Mouse (Mus musculus) neural tube, embryonic 15.5 days (tissue): Measurements from ENCODE around the gene Irf2bp1. TPM values are rescaled to one million over a fixed set of nuclear protein-coding genes. Genes with fewer than 3 reads are reported as not detected.

Experiments used
- ATAC-seq: fragments of 200-750 bp; cut with Nextera tagmentation; 2 replicates; pipeline ENCODE4 v1.8.0; 2017; ENCODE audit warnings: mild to moderate bottlenecking, moderate TSS enrichment, moderate library complexity; ENCODE audit not compliant: low FRiP score
- H3K27ac ChIP-seq: fragments of 300-500 bp; sonication (generic); replicated peaks from 2 replicates; pipeline ENCODE4 v1.5.1; 2015; ENCODE audit warnings: mild to moderate bottlenecking, inconsistent platforms
- H3K27me3 ChIP-seq: fragments of 300-500 bp; sonication (generic); replicated peaks from 2 replicates; pipeline ENCODE4 v1.6.1; 2015; ENCODE audit warnings: inconsistent platforms
- H3K36me3 ChIP-seq: fragments of 300-500 bp; sonication (generic); 2 replicates; pipeline ENCODE4 v1.6.1; 2015; ENCODE audit warnings: inconsistent platforms
- H3K4me1 ChIP-seq: fragments of 300-500 bp; sonication (generic); 2 replicates; pipeline ENCODE4 v1.6.1; 2015; ENCODE audit warnings: inconsistent platforms
- H3K4me2 ChIP-seq: fragments of 300-500 bp; sonication (generic); 2 replicates; pipeline ENCODE4 v1.6.1; 2015; ENCODE audit warnings: inconsistent platforms, mild to moderate bottlenecking, moderate library complexity
- H3K4me3 ChIP-seq: fragments of 300-500 bp; sonication (generic); replicated peaks from 2 replicates; pipeline ENCODE4 v1.5.1; 2015; ENCODE audit warnings: mild to moderate bottlenecking, inconsistent platforms
- H3K9ac ChIP-seq: fragments of 300-500 bp; sonication (generic); replicated peaks from 2 replicates; pipeline ENCODE4 v1.6.1; 2015; ENCODE audit warnings: mild to moderate bottlenecking, inconsistent platforms
- H3K9me3 ChIP-seq: fragments of 300-500 bp; sonication (generic); replicated peaks from 2 replicates; pipeline ENCODE4 v1.6.1; 2016; ENCODE audit warnings: inconsistent platforms
- WGBS: fragments of 180-500 bp; shearing (Covaris S2); methylation state at CpG from one replicate; pipeline ENCODE4 v1.1.7; 2015; ENCODE audit warnings: mixed read lengths; 5-methylcytosine and 5-hydroxymethylcytosine counted together
- polyA plus RNA-seq: library from polyadenylated mRNA; unstranded; fragments of >200 nt; fragmentation: Nextera tagmentation; extraction: Ambion mirVana; gene quantifications from 2 replicates; pipeline ENCODE4 v1.2.1, GENCODE M21; 2015

The Irf2bp1 gene
- polyA plus RNA-seq, 1 experiment from 2014 or later = 28.4 TPM

- no peak overlapping the region for H3K4me3 ChIP-seq
- no peaks in the 10 kb centered on the region for H3K9me3 ChIP-seq
- no peak overlapping the region for H3K9ac ChIP-seq
- no peak overlapping the region for H3K27ac ChIP-seq
- ATAC-seq = no peak
- no peaks in the 10 kb centered on the region for H3K36me3 ChIP-seq
- H3K4me1 ChIP-seq = peaks cover 8% of the 10 kb centered on the region
- 84% methylated on average over 2 of the region's 2 CpGs for WGBS
- no peak overlapping the region for H3K4me2 ChIP-seq
- no peaks in the 10 kb centered on the region for H3K27me3 ChIP-seq
These were observed 17.3 kb upstream of the Irf2bp1 start for GRCm38 (mm10) chr7:18986503-18986902.

DNA sequence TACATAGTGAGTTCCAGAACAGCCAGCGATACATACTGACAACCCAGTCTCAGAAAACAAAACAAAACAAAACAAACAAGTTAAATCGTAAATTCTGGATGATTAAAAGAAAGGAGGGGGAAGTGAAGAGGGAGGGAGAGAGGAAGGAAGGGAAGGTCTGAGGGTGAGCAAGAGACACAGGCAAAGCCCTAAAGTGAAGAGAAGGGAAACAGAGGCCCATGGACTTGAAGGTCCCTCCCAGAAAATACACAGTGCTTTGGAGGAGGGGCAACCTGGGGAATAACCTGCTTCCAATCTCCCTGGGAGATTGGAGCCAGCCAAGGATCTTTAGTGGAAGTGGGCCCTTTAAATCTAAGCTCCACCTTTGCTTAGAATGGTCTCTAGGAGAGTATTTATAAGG, 16.7 kb upstream of the Irf2bp1 start, which contains the start of gene Nanos2:
Nanos2 (plus strand) TSS at position 301 of the 400 bp plus-strand sequence.
- WGBS = 54% methylated on average over 2 of the region's 2 CpGs
- no peaks in the 10 kb centered on the region for H3K36me3 ChIP-seq
- H3K9ac ChIP-seq = no peak within 1 kb of the TSS
- H3K4me2 ChIP-seq = no peak within 1 kb of the TSS
- no peaks in the 10 kb centered on the region for H3K9me3 ChIP-seq
- no peaks in the 10 kb centered on the region for H3K27me3 ChIP-seq
- no peak within 1 kb of the TSS for H3K27ac ChIP-seq
- no peak within 1 kb of the TSS for H3K4me3 ChIP-seq
- peaks cover 14% of the 10 kb centered on the region for H3K4me1 ChIP-seq
- ATAC-seq = no peak

- Histone ChIP-seq H3K9me3 (no peaks in the 10 kb centered on the region), H3K4me3 (no peak overlapping the region), H3K9ac (no peak overlapping the region), H3K27me3 (no peaks in the 10 kb centered on the region), H3K4me1 (peaks cover 21% of the 10 kb centered on the region), H3K36me3 (no peaks in the 10 kb centered on the region), H3K27ac (no peak overlapping the region), H3K4me2 (no peak overlapping the region)
- no peak for ATAC-seq
- 77% methylated on average over 13 of the region's 13 CpGs for WGBS
These were observed 16.1 kb upstream of the Irf2bp1 start for GRCm38 (mm10) chr7:18987747-18988146.

- WGBS = 80% methylated on average over 6 of the region's 6 CpGs
- Histone ChIP-seq H3K9ac (no peak overlapping the region), H3K36me3 (no peaks in the 10 kb centered on the region), H3K9me3 (no peaks in the 10 kb centered on the region), H3K4me3 (no peak overlapping the region), H3K27me3 (peaks cover 6% of the 10 kb centered on the region; the same call in 1 of the 2 replicates), H3K4me2 (no peak overlapping the region), H3K4me1 (peaks cover 31% of the 10 kb centered on the region), H3K27ac (no peak overlapping the region)
- no peak for ATAC-seq
These were observed 15.1 kb upstream of the Irf2bp1 start for GRCm38 (mm10) chr7:18988780-18989179.

DNA sequence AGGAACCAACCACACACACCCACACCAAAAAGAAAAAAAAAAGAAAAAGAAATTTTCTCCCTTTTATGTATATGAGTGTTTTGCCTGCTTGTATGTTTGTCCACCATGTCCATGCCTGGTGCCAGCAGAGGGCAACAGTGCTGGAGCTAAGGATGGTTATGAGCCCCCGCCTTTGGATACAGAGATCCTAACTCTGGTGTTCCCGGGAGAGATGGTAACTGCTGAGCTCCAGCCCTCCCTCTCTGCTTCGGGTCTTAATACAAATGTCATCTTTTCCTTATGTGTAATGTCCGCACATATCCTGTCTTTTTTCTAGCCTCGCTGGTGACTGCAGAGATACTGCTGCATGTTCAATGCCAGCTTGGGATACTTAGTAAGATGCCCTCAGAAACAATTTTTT, 13.8 kb upstream of the Irf2bp1 start:
- peak overlapping the region; percentile 53 for H3K9ac ChIP-seq
- H3K4me3 ChIP-seq = peak overlapping the region; percentile 60
- peaks cover 6% of the 10 kb centered on the region; the same call in 1 of the 2 replicates for H3K27me3 ChIP-seq
- peak overlapping the region; percentile 97 for H3K27ac ChIP-seq
- peak overlapping the region; percentile 84 for H3K4me2 ChIP-seq
- peak; percentile 33; the same call in 1 of the 2 replicates for ATAC-seq
- H3K36me3 ChIP-seq = no peaks in the 10 kb centered on the region; the same call in 1 of the 2 replicates
- H3K4me1 ChIP-seq = peaks cover 43% of the 10 kb centered on the region
- WGBS = 5% methylated on average over 5 of the region's 5 CpGs
- no peaks in the 10 kb centered on the region for H3K9me3 ChIP-seq

DNA sequence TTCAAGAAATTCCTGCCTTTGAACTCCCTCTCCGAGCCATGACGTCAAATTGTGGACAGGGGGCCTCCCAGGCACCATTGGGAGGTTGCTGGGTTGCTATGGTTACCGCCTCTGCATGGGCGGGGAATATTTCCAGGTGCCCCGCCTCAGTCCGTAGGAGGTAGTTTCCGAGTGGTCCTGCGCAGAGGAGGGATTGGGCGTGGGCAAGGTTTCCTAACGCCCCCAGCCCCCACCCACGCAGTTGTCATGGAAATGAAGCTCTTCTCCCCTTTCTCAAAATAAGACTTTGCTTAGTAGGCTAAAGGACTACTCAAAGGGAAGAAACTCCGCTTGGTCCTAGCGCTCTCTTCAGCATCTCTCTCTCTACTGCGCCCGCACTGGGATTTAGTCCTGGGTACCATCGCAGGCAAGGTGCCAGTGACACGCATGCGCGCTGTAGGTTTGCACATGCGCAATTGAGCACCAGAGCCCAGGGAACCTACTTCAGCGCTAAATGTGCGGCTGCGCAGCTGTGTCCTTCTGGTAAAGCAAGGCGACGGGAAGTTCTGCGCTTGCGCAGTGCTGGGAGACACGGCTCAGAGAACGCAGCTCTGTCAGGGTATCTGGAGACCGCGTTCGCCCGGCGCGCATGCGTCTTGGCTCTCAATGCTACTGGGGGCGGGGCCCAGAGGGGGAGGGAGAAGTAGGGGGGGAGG, 13.1 kb upstream of the Irf2bp1 start, which contains the start of gene Mypop:
Mypop (plus strand) TSS at position 645 of the 695 bp plus-strand sequence.
- 0% methylated on average over 36 of the region's 37 CpGs for WGBS
- Histone ChIP-seq H3K4me2 (peak within 1 kb of the TSS; percentile 84), H3K9me3 (no peaks in the 10 kb centered on the region), H3K27ac (peak within 1 kb of the TSS; percentile 97), H3K27me3 (peaks cover 6% of the 10 kb centered on the region; the same call in 1 of the 2 replicates), H3K9ac (peak within 1 kb of the TSS; percentile 70), H3K4me1 (peaks cover 49% of the 10 kb centered on the region), H3K4me3 (peak within 1 kb of the TSS; percentile 60), H3K36me3 (peaks cover 2% of the 10 kb centered on the region; the same call in 1 of the 2 replicates)
- ATAC-seq = peak; percentile 93

DNA sequence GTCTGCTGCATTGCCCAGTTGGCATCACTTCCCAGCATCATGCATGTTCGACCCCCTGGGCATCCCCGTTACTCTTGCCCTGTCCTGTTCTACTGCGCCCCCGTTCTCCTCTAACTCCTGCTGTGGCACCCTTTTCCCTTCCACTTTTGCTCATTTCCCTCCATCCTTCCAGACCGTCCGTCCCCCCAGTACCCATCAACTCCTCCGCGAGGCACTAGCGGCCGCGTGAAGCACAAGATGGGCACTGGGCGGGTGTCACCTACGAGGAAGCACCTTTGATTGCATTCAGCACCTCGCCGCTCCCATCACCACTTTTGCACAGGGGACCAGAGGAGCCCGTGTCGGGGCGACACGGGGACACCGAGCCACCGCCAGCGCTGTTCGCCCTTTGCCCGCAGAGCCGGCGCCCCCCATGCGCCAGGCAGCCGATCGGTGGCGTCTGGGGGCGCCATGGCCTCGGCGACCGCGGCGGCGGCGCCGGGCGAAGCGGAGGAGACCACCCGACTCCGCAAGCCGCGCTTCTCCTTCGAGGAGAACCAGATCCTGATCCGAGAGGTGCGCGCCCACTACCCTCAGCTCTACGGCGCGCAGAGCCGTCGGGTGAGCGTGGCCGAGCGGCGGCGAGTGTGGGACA, 12.1 kb upstream of the Irf2bp1 start:
- H3K4me2 ChIP-seq = peak overlapping the region; percentile 84
- peaks cover 49% of the 10 kb centered on the region for H3K4me1 ChIP-seq
- peaks cover 6% of the 10 kb centered on the region; the same call in 1 of the 2 replicates for H3K27me3 ChIP-seq
- peak overlapping the region; percentile 60 for H3K4me3 ChIP-seq
- under 1% methylated on average over 57 of the region's 59 CpGs for WGBS
- peaks cover 7% of the 10 kb centered on the region for H3K36me3 ChIP-seq
- no peaks in the 10 kb centered on the region for H3K9me3 ChIP-seq
- peak overlapping the region; percentile 70 for H3K9ac ChIP-seq
- H3K27ac ChIP-seq = peak overlapping the region; percentile 97
- ATAC-seq = peak; percentile 26

DNA sequence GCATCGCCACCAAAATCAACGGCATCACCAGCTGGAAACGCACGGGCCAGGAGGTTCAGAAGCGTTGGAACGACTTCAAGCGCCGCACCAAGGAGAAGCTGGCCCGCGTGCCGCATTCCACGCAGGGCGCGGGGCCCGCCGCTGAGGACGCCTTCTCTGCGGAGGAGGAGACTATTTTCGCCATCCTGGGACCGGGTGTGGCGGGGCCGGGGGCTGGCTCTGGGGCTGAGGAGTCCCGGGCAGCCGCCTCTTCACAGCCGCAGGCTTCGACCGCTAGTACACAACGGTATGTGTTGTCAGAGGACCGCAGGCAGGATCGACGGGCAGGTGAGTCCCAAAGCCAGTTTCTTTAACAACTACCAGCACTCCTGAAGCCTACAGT, 11.6 kb upstream of the Irf2bp1 start:
- Histone ChIP-seq H3K4me3 (peak overlapping the region; percentile 60), H3K27me3 (peaks cover 6% of the 10 kb centered on the region; the same call in 1 of the 2 replicates), H3K36me3 (peaks cover 7% of the 10 kb centered on the region), H3K27ac (peak overlapping the region; percentile 97), H3K4me2 (peak overlapping the region; percentile 84), H3K9me3 (no peaks in the 10 kb centered on the region), H3K4me1 (peaks cover 49% of the 10 kb centered on the region), H3K9ac (peak overlapping the region; percentile 70)
- WGBS = 2% methylated on average over 31 of the region's 31 CpGs
- no peak for ATAC-seq

- 91% methylated on average over 5 of the region's 5 CpGs for WGBS
- Histone ChIP-seq H3K9ac (no peak overlapping the region; the same call in 1 of the 2 replicates), H3K4me1 (peaks cover 49% of the 10 kb centered on the region)
These were observed 10.8 kb upstream of the Irf2bp1 start for GRCm38 (mm10) chr7:18993036-18993435.

DNA sequence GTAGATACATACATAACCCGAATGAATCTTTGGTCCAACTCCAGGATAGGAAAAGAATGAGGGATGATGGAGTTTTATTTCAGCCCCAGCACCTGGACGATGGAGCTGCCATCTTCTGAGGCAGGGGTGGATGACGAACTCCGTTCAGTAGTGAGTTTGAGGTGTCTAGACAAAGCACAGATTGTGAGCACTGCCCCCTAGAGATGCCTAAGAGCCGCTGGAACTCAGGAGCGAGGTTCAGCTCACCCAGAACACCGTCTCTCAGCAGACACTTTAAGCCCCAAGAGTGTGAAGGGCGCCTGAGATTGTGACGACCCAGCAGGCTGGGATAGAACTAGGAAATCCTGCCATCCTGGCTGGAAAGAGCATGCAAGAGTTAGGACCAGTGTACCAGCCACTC, 5.0 kb upstream of the Irf2bp1 start:
- H3K36me3 ChIP-seq = peaks cover 10% of the 10 kb centered on the region
- H3K4me2 ChIP-seq = no peak overlapping the region
- no peaks in the 10 kb centered on the region for H3K27me3 ChIP-seq
- no peaks in the 10 kb centered on the region for H3K9me3 ChIP-seq
- WGBS = 33% methylated on average over 9 of the region's 9 CpGs
- no peak for ATAC-seq
- H3K4me1 ChIP-seq = peaks cover 62% of the 10 kb centered on the region
- H3K9ac ChIP-seq = no peak overlapping the region
- no peak overlapping the region for H3K4me3 ChIP-seq
- no peak overlapping the region for H3K27ac ChIP-seq

More at GRCm38 (mm10) chr7:18993036-18993435, 10.8 kb upstream of the Irf2bp1 start:
- Histone ChIP-seq H3K4me2 (peak overlapping the region; percentile 84), H3K27me3 (peaks cover 6% of the 10 kb centered on the region; the same call in 1 of the 2 replicates), H3K9me3 (no peaks in the 10 kb centered on the region), H3K4me3 (peak overlapping the region; percentile 60), H3K36me3 (peaks cover 7% of the 10 kb centered on the region), H3K27ac (no peak overlapping the region)
- no peak for ATAC-seq

- H3K9ac ChIP-seq = peak overlapping the region; percentile 20
- ATAC-seq = no peak
- H3K9me3 ChIP-seq = no peaks in the 10 kb centered on the region
- H3K4me1 ChIP-seq = peaks cover 57% of the 10 kb centered on the region
- WGBS = 53% methylated on average over 10 of the region's 10 CpGs
- peak overlapping the region; percentile 54 for H3K4me2 ChIP-seq
- peak overlapping the region; percentile 31 for H3K4me3 ChIP-seq
- H3K27me3 ChIP-seq = no peaks in the 10 kb centered on the region
- peaks cover 9% of the 10 kb centered on the region for H3K36me3 ChIP-seq
- H3K27ac ChIP-seq = no peak overlapping the region
These were observed 3.4 kb upstream of the Irf2bp1 start for GRCm38 (mm10) chr7:19000421-19000820.
